Mouse (Mus musculus): ENCODE data around the gene Magix. TPM values are rescaled to one million over a fixed set of nuclear protein-coding genes. Genes with fewer than 3 reads are reported as not detected.
A peak's percentile ranks its signal among the peaks of the same experiment; 100 is the strongest.

The Magix gene
- total RNA-seq, 1 experiment from 2014 or later = not detected

- no peak for ATAC-seq (replicated peaks; ENCODE audit: insufficient number of reproducible peaks, low FRiP score, low TSS enrichment, poor library complexity, severe bottlenecking)
Observed at GRCm38 (mm10) chrX:7639536-7640325, 41.3 kb downstream of the Magix start.

- ATAC-seq (replicated peaks; ENCODE audit: insufficient number of reproducible peaks, low FRiP score, low TSS enrichment, poor library complexity, severe bottlenecking) = peak; percentile 68
Observed at GRCm38 (mm10) chrX:7638401-7639091, 42.5 kb downstream of the Magix start, which contains the start of gene Syp. Gene Syp (plus strand): TSS chrX:7638471.

GRCm38 (mm10) chrX:7635101-7635500, 46.0 kb downstream of the Magix start:
- no peak for ATAC-seq (replicated peaks; ENCODE audit: insufficient number of reproducible peaks, low FRiP score, low TSS enrichment, poor library complexity, severe bottlenecking)

- ATAC-seq (replicated peaks; ENCODE audit: insufficient number of reproducible peaks, low FRiP score, low TSS enrichment, poor library complexity, severe bottlenecking) = 0 out of 2 replicates have a peak, but pooled peaks have one; percentile 47
Observed at GRCm38 (mm10) chrX:7632560-7632959, 48.5 kb downstream of the Magix start.

Other genes starting within 250 kb of the Magix start
- 0.68 TPM in 1 of 3 replicates, not detected in the others for gene Foxp3, start 107.6 kb downstream of the Magix start, total RNA-seq (2017)
- 0.85 to 3.4 TPM in 2 of 3 replicates, not detected in the other for gene Ppp1r3f, start 107.0 kb downstream of the Magix start, total RNA-seq (2017)
- 10.1 to 16.2 TPM (median 15.0 TPM) in 3 replicates for gene Ccdc22, start 75.7 kb downstream of the Magix start, total RNA-seq (2017)
- 0.10 TPM in 1 of 3 replicates, not detected in the others for gene Cacna1f, start 74.2 kb downstream of the Magix start, total RNA-seq (2017)
- 1.7 to 5.0 TPM in 2 of 3 replicates, not detected in the other for gene Syp, start 42.8 kb downstream of the Magix start, total RNA-seq (2017)
- gene Prickle3, start 24.0 kb downstream of the Magix start, total RNA-seq (2017) = 8.0 to 14.9 TPM (median 10.3 TPM) in 3 replicates
- gene Plp2, start 9.9 kb downstream of the Magix start, total RNA-seq (2017) = 38.4 to 68.2 TPM (median 39.7 TPM) in 3 replicates
- gene Gpkow, start 15.9 kb upstream of the Magix start, total RNA-seq (2017) = 46.2 to 57.8 TPM (median 57.1 TPM) in 3 replicates
- 27.2 to 41.6 TPM (median 36.4 TPM) in 3 replicates for gene Wdr45, start 33.1 kb upstream of the Magix start, total RNA-seq (2017)
- gene Gm45208, start 41.0 kb upstream of the Magix start, total RNA-seq (2017) = 0.75 TPM in 1 of 3 replicates, not detected in the others
- 6.3 to 9.0 TPM (median 6.8 TPM) in 3 replicates for gene Praf2, start 47.2 kb upstream of the Magix start, total RNA-seq (2017)
- not detected in 3 replicates for gene Ccdc120, start 69.7 kb upstream of the Magix start, total RNA-seq (2017)
- gene Tfe3, start 81.3 kb upstream of the Magix start, total RNA-seq (2017) = 14.5 to 27.8 TPM (median 20.8 TPM) in 3 replicates
- 67.2 to 156 TPM (median 123 TPM) in 3 replicates for gene Gripap1, start 108.5 kb upstream of the Magix start, total RNA-seq (2017)
- gene Kcnd1, start 141.0 kb upstream of the Magix start, total RNA-seq (2017) = 1.3 TPM in 1 of 3 replicates, not detected in the others
- 79.5 to 120 TPM (median 107 TPM) in 3 replicates for gene Otud5, start 160.1 kb upstream of the Magix start, total RNA-seq (2017)
- 3.0 to 9.9 TPM (median 3.6 TPM) in 3 replicates for gene Pim2, start 197.0 kb upstream of the Magix start, total RNA-seq (2017)
- 7.9 to 18.1 TPM (median 15.9 TPM) in 3 replicates for gene Slc35a2, start 202.8 kb upstream of the Magix start, total RNA-seq (2017)
- gene Pqbp1, start 218.0 kb upstream of the Magix start, total RNA-seq (2017) = 119 to 165 TPM (median 164 TPM) in 3 replicates
- gene Timm17b, start 218.1 kb upstream of the Magix start, total RNA-seq (2017) = 12.0 to 33.0 TPM (median 21.2 TPM) in 3 replicates
- gene Gm10491, start 226.6 kb upstream of the Magix start, total RNA-seq (2017) = not detected in 3 replicates
- not detected in 3 replicates for gene Gm10490, start 228.3 kb upstream of the Magix start, total RNA-seq (2017)
- gene Pcsk1n, start 238.6 kb upstream of the Magix start, total RNA-seq (2017) = not detected in 3 replicates
- not detected in 3 replicates for gene Eras, start 247.4 kb upstream of the Magix start, total RNA-seq (2017)